Mouse (Mus musculus) intestine, embryonic 14.5 days (tissue): ENCODE measurements around the gene Pld1. TPM values are rescaled to one million over a fixed set of nuclear protein-coding genes. Genes with fewer than 3 reads are reported as not detected.
A peak's percentile ranks its signal among the peaks of the same experiment; 100 is the strongest.

Experiments used
- ATAC-seq: fragments of 200-750 bp; cut with Nextera tagmentation; replicated peaks from 2 replicates; pipeline ENCODE4 v1.8.0; 2017; ENCODE audit warnings: low read depth, moderate number of reproducible peaks, moderate TSS enrichment, moderate library complexity; ENCODE audit not compliant: low FRiP score, low TSS enrichment
- DNase-seq: peaks from one replicate; pipeline ENCODE4 v3.0.0-alpha.2; 2018; ENCODE audit warnings: low spot score
- H3K27ac ChIP-seq: fragments of 300-500 bp; sonication (generic); 2 replicates; pipeline ENCODE4 v1.5.1; 2014; ENCODE audit warnings: low read depth, mild to moderate bottlenecking, control low read depth
- H3K27me3 ChIP-seq: fragments of 300-500 bp; sonication (generic); replicated peaks from 2 replicates; pipeline ENCODE4 v1.6.1; 2014; ENCODE audit warnings: low read length, control low read depth; ENCODE audit not compliant: control insufficient read depth, insufficient read depth
- H3K36me3 ChIP-seq: fragments of 300-500 bp; sonication (generic); 2 replicates; pipeline ENCODE4 v1.6.1; 2014; ENCODE audit warnings: low read length, control low read depth; ENCODE audit not compliant: control insufficient read depth, insufficient read depth
- H3K4me1 ChIP-seq: fragments of 300-500 bp; sonication (generic); replicated peaks from 2 replicates; pipeline ENCODE4 v1.6.1; 2014; ENCODE audit warnings: low read length, control low read depth, mixed read lengths; ENCODE audit not compliant: control insufficient read depth, insufficient read depth
- H3K4me2 ChIP-seq: fragments of 300-500 bp; sonication (generic); 2 replicates; pipeline ENCODE4 v1.6.1; 2014; ENCODE audit warnings: low read length
- H3K4me3 ChIP-seq: fragments of 300-500 bp; sonication (generic); 2 replicates; pipeline ENCODE4 v1.5.1; 2014; ENCODE audit warnings: low read depth, low read length, control low read depth, mixed read lengths
- H3K9ac ChIP-seq: fragments of 300-500 bp; sonication (generic); 2 replicates; pipeline ENCODE4 v1.6.1; 2014; ENCODE audit warnings: mild to moderate bottlenecking, low read length
- H3K9me3 ChIP-seq: fragments of 300-500 bp; sonication (generic); 2 replicates; pipeline ENCODE4 v1.6.1; 2016; ENCODE audit warnings: low read length, control low read depth; ENCODE audit not compliant: control insufficient read depth
- WGBS: fragments of 180-500 bp; shearing (Covaris S2); extraction: QIAGEN DNeasy Blood & Tissue Kit; methylation state at CpG from one replicate; pipeline ENCODE4 v1.1.7; 2014; 5-methylcytosine and 5-hydroxymethylcytosine counted together
- polyA plus RNA-seq: library from polyadenylated mRNA; unstranded; fragments of >200 nt; fragmentation: Nextera tagmentation; extraction: Ambion mirVana; gene quantifications from 2 replicates; pipeline ENCODE4 v1.2.1, GENCODE M21; 2014

Gene Pld1
- polyA plus RNA-seq, 1 experiment from 2014 or later, result 7.9 TPM

DNA sequence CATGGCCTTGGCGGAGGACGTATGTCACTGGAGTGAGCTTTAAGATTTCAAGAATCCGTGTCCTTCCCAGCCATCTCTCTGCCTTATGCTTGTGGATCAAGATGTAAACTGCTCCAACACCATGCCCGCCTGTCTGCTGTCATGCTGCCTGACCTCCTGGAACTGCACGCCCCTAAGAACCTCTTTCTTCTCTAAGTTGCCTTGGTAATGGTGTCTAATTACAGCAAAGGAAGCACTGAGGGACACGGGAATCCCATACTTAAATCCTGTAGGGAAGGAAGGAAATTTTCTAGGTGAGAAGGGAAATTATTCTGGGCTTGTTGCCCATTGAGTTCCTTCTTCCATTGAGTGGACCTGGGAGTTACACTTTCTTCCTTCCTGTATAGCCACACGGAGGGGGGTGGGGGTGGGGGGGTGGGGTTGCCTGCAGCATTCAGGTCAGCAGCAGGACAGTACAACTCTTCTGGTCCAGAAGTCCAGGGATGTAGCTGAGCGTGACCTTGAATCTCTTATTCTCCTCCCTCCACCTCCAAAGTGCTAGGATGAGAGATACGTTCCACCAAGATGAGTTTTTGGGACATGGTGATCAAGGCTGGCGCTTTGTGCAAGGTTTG is 38.5 kb downstream of the Pld1 start:
- no peaks in the 10 kb centered on the region for H3K9me3 ChIP-seq
- H3K4me1 ChIP-seq, result no peaks in the 10 kb centered on the region
- no peak for ATAC-seq
- H3K4me2 ChIP-seq, result no peak overlapping the region
- no peak overlapping the region for H3K9ac ChIP-seq
- DNase-seq, result peak; percentile 44
- no peak overlapping the region for H3K4me3 ChIP-seq
- 74% methylated on average over 10 of the region's 10 CpGs for WGBS
- no peak overlapping the region for H3K27ac ChIP-seq
- no peaks in the 10 kb centered on the region for H3K36me3 ChIP-seq
- no peaks in the 10 kb centered on the region for H3K27me3 ChIP-seq

DNA sequence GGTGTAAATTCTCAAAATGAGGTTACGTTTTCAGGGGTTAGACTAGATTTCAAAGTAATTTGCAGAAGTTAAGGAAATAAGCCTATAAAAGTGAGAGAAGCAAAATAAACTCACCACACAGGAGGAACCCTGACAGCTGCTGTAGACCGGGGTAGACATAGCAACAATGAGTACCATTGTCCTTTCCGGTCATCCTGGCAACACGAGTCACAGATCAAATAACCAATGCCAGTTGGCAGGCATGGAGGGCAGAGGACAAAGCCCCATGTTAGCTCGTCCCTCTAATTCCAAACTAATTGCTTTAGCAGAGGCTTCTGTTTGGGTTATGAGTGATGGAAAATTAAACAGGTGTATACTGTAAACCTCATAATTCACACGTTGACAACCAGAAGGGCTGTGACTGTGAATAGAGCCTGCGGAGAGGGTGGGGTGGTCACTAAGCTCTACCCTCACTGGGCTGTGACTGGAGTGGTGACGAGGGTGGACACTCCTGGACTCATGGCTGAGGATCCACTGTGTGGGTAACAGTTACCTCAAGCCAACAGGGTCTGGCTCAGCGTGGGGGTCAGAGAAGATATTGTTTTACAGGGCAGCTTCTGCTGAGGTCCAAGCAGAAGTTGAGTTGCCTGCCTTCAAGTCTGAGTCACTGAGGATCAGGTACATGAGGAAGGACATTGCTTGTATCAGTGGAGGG is 39.7 kb downstream of the Pld1 start:
- ATAC-seq, result no peak; the same call in 1 of the 2 replicates
- Histone ChIP-seq H3K27ac (no peak overlapping the region), H3K4me2 (no peak overlapping the region), H3K9me3 (no peaks in the 10 kb centered on the region), H3K4me3 (no peak overlapping the region), H3K27me3 (no peaks in the 10 kb centered on the region), H3K36me3 (no peaks in the 10 kb centered on the region), H3K9ac (no peak overlapping the region), H3K4me1 (peaks cover under 1% of the 10 kb centered on the region; the same call in 1 of the 2 replicates)
- WGBS, result 68% methylated on average over 9 of the region's 9 CpGs
- DNase-seq, result peak; percentile 45

DNA sequence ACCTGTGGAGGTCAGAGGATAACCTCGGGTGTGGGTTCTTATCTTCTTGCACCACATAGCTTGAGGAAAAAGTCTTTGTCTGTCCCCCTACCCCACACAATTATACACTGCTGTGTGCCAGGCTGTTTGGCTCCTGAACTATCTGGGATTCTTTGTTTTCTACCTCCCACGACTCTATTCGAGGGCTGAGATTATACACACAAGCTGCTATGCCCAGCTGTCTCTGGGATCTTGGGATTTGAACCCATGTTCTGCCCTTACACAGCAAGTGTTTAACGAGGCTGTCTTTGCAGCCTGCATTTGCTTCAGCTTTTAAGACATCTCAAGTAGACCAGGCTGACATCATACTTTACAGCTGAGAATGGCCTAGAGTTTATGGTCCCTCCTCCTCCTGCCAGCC is 43.1 kb downstream of the Pld1 start:
- H3K4me3 ChIP-seq, result no peak overlapping the region
- no peaks in the 10 kb centered on the region for H3K27me3 ChIP-seq
- no peak overlapping the region for H3K27ac ChIP-seq
- DNase-seq, result no peak
- no peaks in the 10 kb centered on the region for H3K9me3 ChIP-seq
- H3K9ac ChIP-seq, result no peak overlapping the region
- H3K36me3 ChIP-seq, result no peaks in the 10 kb centered on the region
- no peak for ATAC-seq
- 65% methylated on average over 4 of the region's 4 CpGs for WGBS
- H3K4me1 ChIP-seq, result peaks cover 7% of the 10 kb centered on the region; the same call in 1 of the 2 replicates
- no peak overlapping the region for H3K4me2 ChIP-seq

- Histone ChIP-seq H3K9me3 (no peaks in the 10 kb centered on the region), H3K36me3 (no peaks in the 10 kb centered on the region), H3K4me1 (peaks cover 7% of the 10 kb centered on the region; the same call in 1 of the 2 replicates), H3K9ac (no peak overlapping the region), H3K27me3 (no peaks in the 10 kb centered on the region), H3K27ac (no peak overlapping the region), H3K4me3 (no peak overlapping the region), H3K4me2 (no peak overlapping the region)
- ATAC-seq (peak; percentile 74), DNase-seq (peak; percentile 82)
- WGBS, result 35% methylated on average over 7 of the region's 7 CpGs
Measured at GRCm38 (mm10) chr3:27982436-27983017, 44.0 kb downstream of the Pld1 start.

DNA sequence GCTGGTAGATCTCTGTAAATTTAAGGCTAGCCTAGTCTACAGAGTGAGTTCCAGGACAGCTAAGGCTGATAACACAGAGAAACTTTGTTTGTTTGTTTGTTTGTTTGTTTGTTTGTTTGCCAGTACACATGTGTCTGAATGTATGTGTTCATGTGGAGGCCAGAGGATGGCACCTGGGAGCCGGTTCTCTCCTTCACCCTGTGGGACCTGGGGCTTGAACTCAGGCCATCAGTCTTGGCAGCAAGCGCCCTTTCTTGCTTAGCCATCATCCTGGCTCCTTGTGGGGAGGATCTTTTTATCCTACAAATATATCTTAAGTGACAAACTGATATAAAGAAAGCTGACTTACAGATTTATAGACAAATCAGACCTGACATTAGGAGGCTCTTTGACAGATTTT is 44.8 kb downstream of the Pld1 start:
- ATAC-seq (no peak), DNase-seq (no peak)
- no peak overlapping the region for H3K9ac ChIP-seq
- no peak overlapping the region for H3K4me3 ChIP-seq
- H3K4me2 ChIP-seq, result peak overlapping the region; percentile 51; the same call in 1 of the 2 replicates
- H3K9me3 ChIP-seq, result no peaks in the 10 kb centered on the region
- H3K27me3 ChIP-seq, result no peaks in the 10 kb centered on the region
- no peak overlapping the region for H3K27ac ChIP-seq
- no peaks in the 10 kb centered on the region for H3K36me3 ChIP-seq
- 76% methylated on average over 2 of the region's 2 CpGs for WGBS
- H3K4me1 ChIP-seq, result peaks cover 11% of the 10 kb centered on the region

GRCm38 (mm10) chr3:27983935-27984577 is 45.6 kb downstream of the Pld1 start:
- H3K36me3 ChIP-seq, result no peaks in the 10 kb centered on the region
- H3K9ac ChIP-seq, result no peak overlapping the region
- no peaks in the 10 kb centered on the region for H3K9me3 ChIP-seq
- peak; percentile 86 for ATAC-seq
- H3K4me3 ChIP-seq, result peak overlapping the region; percentile 22; the same call in 1 of the 2 replicates
- peak; percentile 70 for DNase-seq
- H3K27ac ChIP-seq, result peak overlapping the region; percentile 29; the same call in 1 of the 2 replicates
- peak overlapping the region; percentile 51 for H3K4me2 ChIP-seq
- H3K4me1 ChIP-seq, result peaks cover 13% of the 10 kb centered on the region
- 12% methylated on average over 14 of the region's 14 CpGs for WGBS
- H3K27me3 ChIP-seq, result no peaks in the 10 kb centered on the region

DNA sequence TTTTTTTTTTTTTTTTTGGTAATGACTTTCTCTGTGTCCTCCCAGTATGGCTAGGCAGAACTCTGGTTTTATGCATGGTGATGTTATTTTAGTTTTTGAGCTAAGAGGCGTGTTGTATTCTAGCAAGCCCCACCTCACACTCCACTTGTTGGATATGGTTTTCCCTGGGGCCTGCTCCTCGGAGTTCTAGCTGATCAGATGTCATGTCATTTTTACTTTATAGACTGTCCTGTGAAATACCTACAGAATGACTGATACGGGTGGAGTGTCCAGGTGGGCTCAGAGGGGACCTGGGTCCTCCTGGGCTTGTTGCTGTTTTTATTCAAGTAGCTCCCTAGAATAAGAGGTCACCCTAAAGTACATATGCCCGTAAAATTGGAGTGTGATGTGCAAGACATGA is 46.1 kb downstream of the Pld1 start:
- peak overlapping the region; percentile 22; the same call in 1 of the 2 replicates for H3K4me3 ChIP-seq
- DNase-seq (no peak), ATAC-seq (no peak)
- H3K9me3 ChIP-seq, result no peaks in the 10 kb centered on the region
- WGBS, result 74% methylated on average over 4 of the region's 4 CpGs
- H3K27ac ChIP-seq, result no peak overlapping the region
- peak overlapping the region; percentile 51 for H3K4me2 ChIP-seq
- H3K27me3 ChIP-seq, result no peaks in the 10 kb centered on the region
- H3K9ac ChIP-seq, result no peak overlapping the region
- H3K36me3 ChIP-seq, result no peaks in the 10 kb centered on the region
- peaks cover 13% of the 10 kb centered on the region for H3K4me1 ChIP-seq

DNA sequence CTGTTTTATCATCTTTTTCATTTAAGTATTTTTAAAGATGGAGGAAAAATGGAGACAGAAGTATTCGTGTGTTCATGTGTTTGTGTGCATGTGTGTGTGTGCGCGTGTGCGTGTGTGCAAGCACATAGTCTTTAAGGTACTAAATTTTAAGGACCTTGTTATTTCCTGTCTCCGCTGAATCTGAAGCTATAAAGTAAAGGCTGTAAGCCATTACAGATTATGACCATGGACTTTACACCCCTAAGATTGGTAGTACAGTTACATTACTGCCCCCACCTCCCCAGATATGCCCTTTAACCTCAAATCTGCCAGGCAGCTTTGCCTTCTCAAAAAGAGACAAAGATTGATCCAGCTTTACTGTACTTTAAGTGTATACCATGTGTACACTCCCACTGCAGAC is 46.8 kb downstream of the Pld1 start:
- ATAC-seq, result no peak
- no peak overlapping the region for H3K4me3 ChIP-seq

More for the DNA sequence above, 46.8 kb downstream of the Pld1 start:
- no peak overlapping the region for H3K9ac ChIP-seq
- 87% methylated on average over 5 of the region's 5 CpGs for WGBS
- no peak for DNase-seq
- H3K36me3 ChIP-seq, result no peaks in the 10 kb centered on the region
- H3K27me3 ChIP-seq, result no peaks in the 10 kb centered on the region
- H3K4me2 ChIP-seq, result no peak overlapping the region
- no peaks in the 10 kb centered on the region for H3K9me3 ChIP-seq
- peaks cover 13% of the 10 kb centered on the region for H3K4me1 ChIP-seq
- H3K27ac ChIP-seq, result no peak overlapping the region
